Mouse (Mus musculus) B cell, adult (primary cell): ENCODE measurements around the gene Esp23. TPM values are rescaled to one million over a fixed set of nuclear protein-coding genes. Genes with fewer than 3 reads are reported as not detected.

Experiments
- total RNA-seq: library from RNA; stranded (reverse); gene quantifications from 4 replicates; pipeline ENCODE4 v1.2.4, GENCODE M21; 2023; ENCODE audit not compliant: inconsistent age

Gene Esp23
- not detected in 4 replicates for total RNA-seq

DNA sequence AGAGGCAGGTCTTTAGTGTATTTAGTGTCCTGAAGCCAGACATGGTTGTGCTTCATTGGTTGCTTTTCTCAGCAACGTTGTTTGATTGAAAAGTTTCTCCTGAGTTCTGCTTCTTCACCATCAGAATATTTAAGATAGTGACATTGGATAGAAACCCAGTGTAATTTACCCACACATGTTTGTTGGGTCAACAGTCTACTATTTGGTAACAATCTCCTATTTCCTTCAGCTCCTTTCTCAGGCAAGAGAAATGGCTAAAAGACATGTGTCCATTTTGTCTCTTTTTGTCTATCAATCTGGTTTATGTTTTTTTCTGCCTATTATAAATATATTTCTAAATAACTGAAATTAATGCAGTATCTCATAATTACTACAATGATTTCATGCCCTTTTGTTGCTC lies at the start of gene Esp23:
Gene Esp23 (minus strand): TSS at position 101 of the 400 bp plus-strand sequence.

DNA sequence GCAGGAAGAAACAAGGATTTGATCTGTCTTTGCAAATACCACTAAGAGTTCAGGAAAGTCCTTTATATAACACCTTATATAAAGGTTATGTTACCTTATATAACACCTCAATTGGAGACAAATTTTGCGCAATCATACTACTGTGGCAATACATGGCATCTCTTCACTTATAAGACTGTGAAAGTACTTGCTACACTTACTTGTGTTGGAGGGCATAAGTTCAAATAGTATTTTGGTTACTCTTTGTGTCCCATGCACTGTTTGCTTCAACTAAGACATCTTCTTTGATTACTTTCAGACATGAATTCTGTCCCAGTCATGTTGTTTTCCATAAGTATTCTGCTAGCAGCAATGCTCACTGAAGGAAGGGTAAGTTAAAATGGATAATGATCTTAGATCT lies 18.2 kb upstream of the Esp23 start, which contains the start of gene Esp22:
Gene Esp22 (plus strand): TSS at position 301 of the 400 bp plus-strand sequence.

DNA sequence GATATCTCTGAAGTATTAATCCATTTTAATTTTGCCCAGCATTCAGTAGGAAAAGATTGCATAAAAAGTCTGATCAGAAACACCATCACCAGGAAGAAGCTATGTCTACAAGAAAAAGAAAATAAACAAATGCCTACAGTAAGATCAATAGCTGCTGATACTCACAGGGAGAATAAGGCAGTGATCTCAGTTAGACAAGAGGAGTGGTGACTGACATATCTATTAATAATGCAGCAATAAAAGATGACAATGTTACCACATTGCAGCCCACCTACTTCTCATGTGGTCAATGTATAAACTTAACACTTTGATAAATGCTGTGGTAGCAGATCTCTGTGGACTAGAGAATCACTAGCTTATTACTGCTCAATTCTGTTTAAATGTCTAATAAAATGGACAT lies 33.6 kb downstream of the Esp23 start, which contains the start of gene Gm21903:
Gene Gm21903 (minus strand): TSS at position 101 of the 400 bp plus-strand sequence.

DNA sequence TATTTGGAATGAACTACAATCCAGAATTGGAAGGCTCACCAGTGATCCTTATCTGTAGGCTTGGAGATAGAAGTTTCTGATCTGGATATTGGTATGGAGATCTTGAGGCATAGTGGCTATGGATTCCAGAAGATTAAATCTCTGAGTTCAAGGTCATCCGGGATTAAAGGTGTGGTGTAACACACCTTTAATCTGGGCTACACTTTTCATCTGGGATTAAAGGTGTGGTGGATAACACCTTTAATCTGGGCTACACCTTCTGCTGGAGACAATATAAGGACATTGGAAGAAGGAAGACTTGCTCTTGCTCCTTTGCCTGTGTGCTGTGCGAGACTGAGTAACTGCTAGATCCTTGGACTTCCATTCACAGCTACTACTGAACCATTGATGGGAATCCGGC lies 40.4 kb downstream of the Esp23 start, which contains the start of gene Esp24:
Gene Esp24 (plus strand): TSS at position 301 of the 400 bp plus-strand sequence.

Other genes starting within 250 kb of the Esp23 start
- not detected in 4 replicates for gene Esp24, start 40.3 kb downstream of the Esp23 start, total RNA-seq
- gene Gm21903, start 33.7 kb downstream of the Esp23 start, total RNA-seq, result not detected in 4 replicates
- gene Esp22, start 18.3 kb upstream of the Esp23 start, total RNA-seq, result not detected in 4 replicates